Mouse (Mus musculus): ENCODE data around the gene Srrm4.

The Srrm4 gene

GRCm38 (mm10) chr5:116552584-116552983 lies 39.0 kb downstream of the Srrm4 start:
- no peak for DNase-seq

DNA sequence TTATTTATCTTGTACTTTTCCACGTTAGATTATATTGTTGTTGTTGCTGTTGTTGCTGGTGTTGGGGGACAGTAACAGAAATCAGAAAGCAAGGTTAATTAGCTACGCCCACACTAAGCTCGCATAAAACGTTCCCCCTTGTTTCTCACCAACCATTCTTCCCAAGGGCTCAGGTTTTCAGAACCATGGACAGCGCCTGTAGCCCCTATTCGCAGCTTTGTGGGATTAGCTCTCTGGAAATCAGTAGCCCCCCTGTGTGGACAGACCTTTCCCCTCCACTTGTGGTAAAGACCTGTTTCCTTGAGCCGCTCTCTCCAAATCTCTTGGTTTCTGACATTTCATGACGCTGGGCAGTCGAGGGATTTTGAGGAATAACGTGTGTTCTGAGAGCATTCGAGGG lies 45.9 kb downstream of the Srrm4 start:
- DNase-seq: peak; percentile 65

GRCm38 (mm10) chr5:116542317-116542716 lies 49.3 kb downstream of the Srrm4 start:
- no peak for DNase-seq

DNA sequence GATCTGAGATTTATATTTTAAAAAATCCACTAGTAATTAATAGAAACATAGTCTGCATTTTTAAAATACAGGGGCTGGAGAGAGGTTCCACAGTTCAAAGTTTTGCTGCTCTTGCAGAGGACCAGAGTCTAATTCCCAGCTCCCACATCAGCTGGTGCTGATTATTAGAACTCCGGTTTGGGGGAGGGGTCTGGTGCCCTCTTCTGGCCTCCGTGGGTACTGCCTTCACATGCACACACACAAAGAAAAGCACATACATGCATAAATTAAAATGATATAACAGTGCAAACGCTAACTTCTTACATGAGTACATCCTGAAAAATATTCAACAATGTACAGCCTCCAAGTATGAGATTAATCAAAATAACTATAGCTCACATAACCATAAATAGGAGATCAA lies 50.5 kb downstream of the Srrm4 start:
- DNase-seq: no peak

GRCm38 (mm10) chr5:116539360-116539759 lies 52.3 kb downstream of the Srrm4 start:
- peak; percentile 11 for DNase-seq

GRCm38 (mm10) chr5:116538491-116538890 lies 53.1 kb downstream of the Srrm4 start:
- DNase-seq: no peak

GRCm38 (mm10) chr5:116526324-116526723 lies 65.3 kb downstream of the Srrm4 start:
- peak; percentile 32 for DNase-seq

DNA sequence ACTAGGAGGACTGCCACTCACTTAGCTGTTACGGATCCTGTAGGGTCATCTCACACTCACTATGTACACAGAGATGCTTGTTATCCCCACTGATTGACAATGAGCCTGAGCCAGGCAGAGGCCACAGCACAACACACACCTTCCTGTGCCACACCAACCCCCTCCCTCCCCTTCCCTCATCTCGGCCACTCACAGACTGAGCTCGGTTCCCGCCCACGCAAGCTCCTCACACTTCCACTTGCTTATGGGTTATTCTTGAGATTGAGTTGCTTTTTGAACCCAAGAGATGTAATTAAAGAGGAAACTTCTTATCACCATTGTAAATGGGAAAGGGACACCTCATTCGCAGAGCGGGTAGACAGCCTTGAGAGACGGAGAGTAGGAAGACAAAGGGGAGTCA lies 66.3 kb downstream of the Srrm4 start:
- DNase-seq: no peak

DNA sequence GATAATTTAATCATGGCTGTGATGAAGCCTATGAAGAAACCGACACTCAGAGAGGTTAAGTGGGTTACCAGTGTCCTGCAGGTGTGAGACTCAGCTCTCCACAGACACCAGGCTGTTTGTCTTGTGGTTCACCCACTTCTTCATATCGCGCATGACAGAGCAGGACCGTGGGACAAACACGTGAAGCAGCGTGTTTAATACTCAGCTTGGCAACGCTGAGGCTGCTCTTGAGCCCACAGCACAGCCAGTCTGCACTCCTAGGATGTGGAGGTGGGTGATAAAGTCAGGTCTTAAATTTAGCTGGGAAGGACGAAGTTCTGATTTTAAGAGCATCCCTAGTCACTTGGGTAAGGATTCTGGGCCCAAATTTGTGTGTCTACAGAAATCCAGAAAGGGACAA lies 68.1 kb downstream of the Srrm4 start:
- DNase-seq: no peak

- DNase-seq: no peak
Measured at GRCm38 (mm10) chr5:116523079-116523478, 68.5 kb downstream of the Srrm4 start.

GRCm38 (mm10) chr5:116522273-116522672 lies 69.3 kb downstream of the Srrm4 start:
- no peak for DNase-seq

- peak; percentile 64 for DNase-seq
Measured at GRCm38 (mm10) chr5:116518047-116518446, 73.6 kb downstream of the Srrm4 start.

DNA sequence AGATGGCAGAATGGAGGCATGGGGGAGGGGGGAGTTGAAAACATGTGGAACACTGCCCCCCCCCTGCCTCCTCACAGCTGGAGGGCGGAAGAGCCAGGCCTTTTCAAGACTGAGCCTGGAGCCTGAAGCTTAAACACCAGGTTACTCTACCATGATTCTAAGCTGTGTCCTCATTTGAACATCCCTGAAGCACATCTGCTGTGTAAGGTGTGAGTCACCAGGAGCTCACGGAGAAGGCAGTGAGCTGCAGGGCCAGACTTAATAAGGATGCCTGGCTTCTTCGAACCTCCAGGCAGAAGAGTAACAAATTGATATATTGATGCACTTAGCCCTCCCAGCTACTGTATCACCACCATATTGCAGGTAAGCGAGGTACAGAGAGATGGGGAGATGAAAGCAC lies 79.5 kb downstream of the Srrm4 start:
- no peak for DNase-seq

- DNase-seq: no peak
Measured at GRCm38 (mm10) chr5:116510229-116510628, 81.4 kb downstream of the Srrm4 start.

DNA sequence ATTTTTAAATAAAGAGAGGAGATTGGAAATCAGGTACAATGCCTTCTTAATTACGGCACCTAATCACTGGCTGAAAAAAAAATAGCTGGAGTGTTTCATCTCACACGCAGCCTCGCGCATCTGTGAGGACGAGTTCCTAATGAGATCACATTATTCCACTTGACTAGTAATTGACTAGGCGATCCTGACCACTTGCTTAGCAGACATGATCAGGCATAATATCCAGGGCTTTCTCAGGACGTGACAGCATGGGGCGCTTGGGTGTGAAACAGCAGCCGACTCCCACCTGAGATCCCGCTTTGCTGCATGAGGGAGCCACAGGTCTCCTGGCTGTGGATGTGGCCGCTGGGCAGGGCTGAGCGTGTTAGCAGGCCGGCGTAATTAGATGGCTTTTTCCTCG lies 90.3 kb downstream of the Srrm4 start:
- no peak for DNase-seq

DNA sequence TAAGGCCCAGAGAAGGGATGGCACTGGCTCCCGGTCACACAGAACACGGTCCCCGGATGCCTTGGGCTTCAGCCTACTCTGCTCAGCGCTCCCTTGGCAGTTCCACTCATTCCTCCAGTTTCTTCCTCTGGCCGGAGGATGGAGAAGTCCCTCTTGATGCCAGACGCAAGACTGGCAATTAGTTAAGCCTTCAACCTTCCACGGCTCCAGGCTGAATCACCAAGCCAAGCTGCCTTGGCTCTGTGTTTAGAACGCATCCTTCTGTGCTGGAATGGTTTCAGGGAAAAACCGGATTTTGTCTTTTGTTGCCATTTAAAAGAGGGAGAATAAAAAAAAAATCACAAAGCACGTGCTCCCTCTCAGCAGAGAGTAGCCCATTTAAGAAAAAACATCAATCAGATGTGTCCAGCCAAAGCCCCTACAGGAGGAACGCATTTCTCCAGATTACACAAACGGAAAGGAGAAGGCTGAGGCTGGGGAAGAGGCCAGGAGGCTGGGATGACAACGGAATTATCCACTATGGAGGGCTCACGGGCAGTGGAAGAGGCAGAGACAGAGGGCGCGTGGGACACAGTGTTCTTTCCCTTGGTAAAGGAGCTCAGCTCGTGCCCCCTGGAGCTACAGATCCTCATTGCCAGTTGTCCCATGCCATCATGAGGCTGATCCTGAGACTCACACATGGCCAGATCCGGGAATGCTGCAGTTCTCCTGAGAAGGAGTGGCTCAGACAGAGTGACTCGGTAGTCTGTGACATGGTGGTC lies 92.6 kb downstream of the Srrm4 start:
- no peak for DNase-seq

- DNase-seq: no peak
Measured at GRCm38 (mm10) chr5:116497866-116498265, 93.8 kb downstream of the Srrm4 start.

- peak; percentile 62 for DNase-seq
Measured at GRCm38 (mm10) chr5:116497205-116497604, 94.4 kb downstream of the Srrm4 start.

GRCm38 (mm10) chr5:116496717-116497116 lies 94.9 kb downstream of the Srrm4 start:
- no peak for DNase-seq

GRCm38 (mm10) chr5:116495466-116495865 lies 96.2 kb downstream of the Srrm4 start:
- no peak for DNase-seq

- DNase-seq: no peak
Measured at GRCm38 (mm10) chr5:116494377-116494776, 97.2 kb downstream of the Srrm4 start.

DNA sequence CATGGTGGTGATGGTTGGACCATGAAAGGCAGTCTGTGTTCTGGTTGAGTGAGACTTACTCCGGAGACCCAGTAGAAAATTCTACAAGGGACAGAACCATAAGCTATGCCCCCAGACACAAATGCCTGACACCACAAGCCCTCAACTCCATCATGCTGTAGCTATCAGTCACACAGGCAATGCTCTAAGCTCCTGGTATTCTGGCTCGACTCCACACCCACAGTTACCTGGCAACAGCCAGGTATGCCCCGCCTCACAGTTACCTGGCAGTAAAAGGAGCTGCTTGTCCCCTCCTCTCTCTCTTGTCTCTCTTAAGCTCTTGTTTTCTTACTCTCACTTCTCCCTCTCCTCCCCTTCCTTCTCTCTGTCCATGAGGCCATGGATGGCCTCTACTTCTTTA lies 98.9 kb downstream of the Srrm4 start:
- DNase-seq: no peak

DNA sequence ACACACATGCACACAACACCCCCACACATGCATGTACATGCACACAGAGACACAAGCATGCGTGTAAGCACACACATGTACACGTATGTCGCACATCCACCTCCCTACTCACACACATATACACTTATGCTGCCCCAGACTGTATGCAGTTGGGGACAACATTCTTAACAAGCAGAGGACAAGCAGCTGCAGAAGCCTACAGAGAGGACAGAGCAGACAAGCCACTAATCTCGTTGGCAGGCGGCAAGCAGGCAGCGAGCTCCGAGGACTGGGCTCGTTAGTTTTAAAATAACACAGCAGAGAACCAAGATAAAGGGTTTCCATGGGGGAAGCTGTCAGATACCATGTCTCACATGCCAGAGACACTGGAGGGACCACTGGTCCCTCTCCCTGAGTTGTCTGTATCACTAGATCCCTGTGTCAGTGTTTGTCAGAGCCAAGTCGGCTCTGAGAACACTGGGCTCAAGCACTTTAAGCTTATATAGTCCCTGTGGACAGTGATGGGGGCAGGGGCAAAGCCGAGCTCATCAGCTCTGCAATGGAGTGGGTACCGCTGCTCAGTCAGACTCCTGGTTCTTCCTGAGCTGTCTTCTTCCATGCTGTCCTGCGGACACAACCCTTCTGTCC lies 99.7 kb downstream of the Srrm4 start:
- DNase-seq: no peak

DNA sequence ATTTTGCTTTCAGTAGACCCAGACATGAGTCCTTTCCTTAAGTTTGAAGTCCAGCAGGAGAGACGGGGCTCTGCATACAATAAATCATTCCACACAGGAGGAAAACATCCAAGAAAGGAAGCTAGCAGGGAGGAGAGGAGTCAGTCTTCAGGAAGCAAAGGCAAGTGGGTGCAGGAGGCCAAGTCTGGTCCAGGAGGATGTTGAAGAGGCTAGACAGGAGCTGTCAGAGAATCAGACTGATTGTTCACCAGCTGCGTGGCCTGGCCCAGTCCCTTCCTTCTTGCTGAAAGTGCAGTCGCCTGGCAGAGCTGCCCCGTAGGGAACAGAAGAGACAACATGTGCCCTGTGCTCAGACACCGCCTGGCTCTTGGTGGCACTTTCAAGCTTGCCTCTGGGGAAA lies 100.8 kb downstream of the Srrm4 start:
- no peak for DNase-seq

- no peak for DNase-seq
Measured at GRCm38 (mm10) chr5:116489621-116490020, 102.0 kb downstream of the Srrm4 start.

All from embryo, embryonic 11 days (tissue).